Mouse (Mus musculus) T-helper 2 cell (primary cell): ENCODE results near the gene Tbx15.

Experiments used
- in situ Hi-C: fragments of 300-600 bp; cut with MboI, MseI; formaldehyde crosslinking; loops from one replicate; pipeline ENCODE4 v1.15.1; 2025; ENCODE audit warnings: high pct_unique_total_duplicates

Tbx15 gene

DNA sequence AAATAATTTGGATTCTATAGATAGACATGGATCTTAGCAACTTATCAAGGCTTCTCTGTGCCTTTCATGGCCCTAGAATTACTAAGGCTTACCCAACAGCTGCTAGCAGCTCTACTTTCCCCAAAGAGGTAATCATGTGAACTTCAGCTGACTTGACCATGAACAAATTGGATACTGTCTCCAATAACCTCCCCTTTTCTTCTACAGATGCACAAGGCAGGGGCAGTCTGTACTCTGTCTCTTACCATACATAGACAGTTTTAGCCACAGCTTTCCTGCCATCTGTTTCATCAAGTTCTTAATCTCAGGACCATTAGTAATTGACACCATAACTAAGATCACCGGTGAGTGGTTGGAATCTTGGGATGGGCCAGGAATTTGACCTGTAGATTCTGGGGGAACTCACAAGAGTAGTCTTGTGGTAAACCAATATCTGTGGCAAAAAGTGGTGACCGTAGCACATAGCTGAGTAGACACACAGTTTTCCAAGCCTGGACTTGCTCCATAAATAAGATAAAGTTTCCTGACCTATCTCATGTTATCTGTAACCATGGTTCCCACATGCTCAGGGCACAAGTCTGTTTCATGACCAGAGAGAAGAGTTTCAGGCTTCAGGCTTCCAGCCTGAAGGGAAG is 139.6 kb downstream of the Tbx15 start:
- in situ Hi-C loops = no loop called here

DNA sequence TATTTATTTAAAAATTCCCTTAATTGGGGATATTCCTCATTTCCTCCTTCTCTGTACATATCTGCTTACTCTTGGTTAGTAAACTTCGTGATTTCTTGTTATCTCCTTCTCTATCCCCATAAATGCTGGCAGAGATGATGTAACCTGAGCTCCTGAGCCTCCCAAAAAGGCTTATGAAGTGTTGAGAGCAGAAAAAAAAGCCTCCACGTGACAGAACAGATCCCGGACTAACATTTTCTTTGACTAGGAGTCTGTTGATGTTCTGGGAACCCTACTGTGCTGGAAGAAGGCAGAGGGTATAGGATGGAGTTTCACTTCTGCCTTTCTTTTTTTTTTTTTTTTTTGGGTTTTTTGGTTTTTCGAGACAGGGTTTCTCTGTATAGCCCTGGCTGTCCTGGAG is 146.9 kb downstream of the Tbx15 start:
- in situ Hi-C loops = no loop called here
